Mouse (Mus musculus) heart, embryonic 15.5 days (tissue): ENCODE measurements around the gene Lin28b. TPM values are rescaled to one million over a fixed set of nuclear protein-coding genes. Genes with fewer than 3 reads are reported as not detected.
A peak's percentile ranks its signal among the peaks of the same experiment; 100 is the strongest.
"Not testable (repeated sequence)": the region's sequence is repeated elsewhere in the genome, so short reads cannot be mapped to it uniquely, and the experiment has no call there.

Experiments
- ATAC-seq: fragments of 200-750 bp; cut with Nextera tagmentation; replicated peaks from 2 replicates; pipeline ENCODE4 v1.8.0; 2017; ENCODE audit warnings: low read depth, moderate TSS enrichment; ENCODE audit not compliant: insufficient number of reproducible peaks, insufficient read depth, low FRiP score
- H3K27ac ChIP-seq: fragments of 300-500 bp; sonication (generic); 2 replicates; pipeline ENCODE4 v1.5.1; 2015; ENCODE audit warnings: mild to moderate bottlenecking, inconsistent platforms
- H3K27me3 ChIP-seq: fragments of 300-500 bp; sonication (generic); 2 replicates; pipeline ENCODE4 v1.6.1; 2015; ENCODE audit warnings: inconsistent platforms
- H3K36me3 ChIP-seq: fragments of 300-500 bp; sonication (generic); 2 replicates; pipeline ENCODE4 v1.6.1; 2015; ENCODE audit warnings: mild to moderate bottlenecking, inconsistent platforms
- H3K4me1 ChIP-seq: fragments of 300-500 bp; sonication (generic); replicated peaks from 2 replicates; pipeline ENCODE4 v1.6.1; 2015; ENCODE audit warnings: inconsistent platforms
- H3K4me2 ChIP-seq: fragments of 300-500 bp; sonication (generic); 2 replicates; pipeline ENCODE4 v1.6.1; 2015; ENCODE audit warnings: inconsistent platforms, mild to moderate bottlenecking, moderate library complexity
- H3K4me3 ChIP-seq: fragments of 300-500 bp; sonication (generic); 2 replicates; pipeline ENCODE4 v1.5.1; 2015; ENCODE audit warnings: mild to moderate bottlenecking, inconsistent platforms
- H3K9ac ChIP-seq: fragments of 300-500 bp; sonication (generic); 2 replicates; pipeline ENCODE4 v1.6.1; 2015; ENCODE audit warnings: mild to moderate bottlenecking, inconsistent platforms
- H3K9me3 ChIP-seq: fragments of 300-500 bp; sonication (generic); replicated peaks from 2 replicates; pipeline ENCODE4 v1.6.1; 2016; ENCODE audit warnings: inconsistent platforms
- WGBS: fragments of 180-500 bp; shearing (Covaris S2); methylation state at CpG from one replicate; pipeline ENCODE4 v1.1.7; 2015; ENCODE audit warnings: mixed read lengths; 5-methylcytosine and 5-hydroxymethylcytosine counted together
- polyA plus RNA-seq: library from polyadenylated mRNA; unstranded; fragments of >200 nt; fragmentation: Nextera tagmentation; extraction: Ambion mirVana; gene quantifications from 2 replicates; pipeline ENCODE4 v1.2.1, GENCODE M21; 2015

Lin28b gene
- polyA plus RNA-seq, 1 experiment from 2014 or later: 2.2 TPM

GRCm38 (mm10) chr10:45356091-45356490, 130.1 kb downstream of the Lin28b start:
- H3K9me3 ChIP-seq: no peaks in the 10 kb centered on the region
- no peak for ATAC-seq
- peaks cover 56% of the 10 kb centered on the region for H3K36me3 ChIP-seq
- 87% methylated on average over 6 of the region's 6 CpGs for WGBS
- H3K4me1 ChIP-seq: no peaks in the 10 kb centered on the region; the same call in 1 of the 2 replicates
- H3K9ac ChIP-seq: no peak overlapping the region
- H3K27ac ChIP-seq: no peak overlapping the region
- no peak overlapping the region for H3K4me3 ChIP-seq
- H3K27me3 ChIP-seq: no peaks in the 10 kb centered on the region
- no peak overlapping the region for H3K4me2 ChIP-seq

GRCm38 (mm10) chr10:45348143-45348542, 138.1 kb downstream of the Lin28b start:
- H3K4me1 ChIP-seq, H3K9ac ChIP-seq, H3K27me3 ChIP-seq, ATAC-seq, H3K9me3 ChIP-seq, H3K4me2 ChIP-seq, H3K4me3 ChIP-seq, H3K27ac ChIP-seq: not testable (repeated sequence)
- 87% methylated on average over 3 of the region's 3 CpGs for WGBS
- H3K36me3 ChIP-seq: peaks cover 58% of the 10 kb centered on the region

GRCm38 (mm10) chr10:45345217-45345616, 141.0 kb downstream of the Lin28b start:
- Histone ChIP-seq H3K4me3 (no peak overlapping the region), H3K4me1 (peaks cover 2% of the 10 kb centered on the region; the same call in 1 of the 2 replicates), H3K9ac (no peak overlapping the region), H3K4me2 (no peak overlapping the region), H3K36me3 (peaks cover 51% of the 10 kb centered on the region), H3K27ac (no peak overlapping the region), H3K9me3 (no peaks in the 10 kb centered on the region), H3K27me3 (no peaks in the 10 kb centered on the region)
- ATAC-seq: no peak
- WGBS: 84% methylated on average over 9 of the region's 9 CpGs

GRCm38 (mm10) chr10:45344381-45344780, 141.8 kb downstream of the Lin28b start:
- no peak overlapping the region for H3K4me2 ChIP-seq
- H3K9ac ChIP-seq: no peak overlapping the region
- no peak for ATAC-seq
- peaks cover 45% of the 10 kb centered on the region for H3K36me3 ChIP-seq
- no peaks in the 10 kb centered on the region for H3K27me3 ChIP-seq
- no peaks in the 10 kb centered on the region for H3K9me3 ChIP-seq
- peaks cover 5% of the 10 kb centered on the region; the same call in 1 of the 2 replicates for H3K4me1 ChIP-seq
- 86% methylated on average over 4 of the region's 4 CpGs for WGBS
- H3K27ac ChIP-seq: no peak overlapping the region
- H3K4me3 ChIP-seq: no peak overlapping the region

- Histone ChIP-seq H3K27ac (peak overlapping the region; percentile 54), H3K4me3 (peak overlapping the region; percentile 32), H3K9ac (peak overlapping the region; percentile 28), H3K4me1 (peaks cover 12% of the 10 kb centered on the region; the same call in 1 of the 2 replicates), H3K36me3 (peaks cover 19% of the 10 kb centered on the region), H3K27me3 (no peaks in the 10 kb centered on the region), H3K4me2 (peak overlapping the region; percentile 52), H3K9me3 (no peaks in the 10 kb centered on the region)
- ATAC-seq: no peak
- 47% methylated on average over 7 of the region's 7 CpGs for WGBS
Observed at GRCm38 (mm10) chr10:45339106-45339505, 147.1 kb downstream of the Lin28b start.

- Histone ChIP-seq H3K27ac (peak within 1 kb of the TSS; percentile 95), H3K36me3 (peaks cover 3% of the 10 kb centered on the region), H3K9me3 (no peaks in the 10 kb centered on the region), H3K9ac (peak within 1 kb of the TSS; percentile 89), H3K4me3 (peak within 1 kb of the TSS; percentile 71), H3K4me1 (peaks cover 12% of the 10 kb centered on the region; the same call in 1 of the 2 replicates), H3K27me3 (no peaks in the 10 kb centered on the region), H3K4me2 (peak within 1 kb of the TSS; percentile 73)
- WGBS: under 1% methylated on average over 98 of the region's 116 CpGs
- peak; percentile 88 for ATAC-seq
Observed at GRCm38 (mm10) chr10:45335434-45336422, 150.5 kb downstream of the Lin28b start, which contains the start of gene Bves. TSS of gene Bves (plus strand) at chr10:45335772.

- Histone ChIP-seq H3K4me1 (peaks cover 9% of the 10 kb centered on the region; the same call in 1 of the 2 replicates), H3K4me3 (peak overlapping the region; percentile 71), H3K36me3 (peaks cover 3% of the 10 kb centered on the region; the same call in 1 of the 2 replicates), H3K27me3 (no peaks in the 10 kb centered on the region), H3K9ac (peak overlapping the region; percentile 89; the same call in 1 of the 2 replicates), H3K4me2 (peak overlapping the region; percentile 73), H3K27ac (peak overlapping the region; percentile 95), H3K9me3 (no peaks in the 10 kb centered on the region)
- no peak for ATAC-seq
- 27% methylated on average over 7 of the region's 7 CpGs for WGBS
Observed at GRCm38 (mm10) chr10:45334925-45335324, 151.3 kb downstream of the Lin28b start.

GRCm38 (mm10) chr10:45328196-45329000, 157.8 kb downstream of the Lin28b start:
- no peak overlapping the region for H3K9ac ChIP-seq
- no peaks in the 10 kb centered on the region for H3K9me3 ChIP-seq
- H3K36me3 ChIP-seq: no peaks in the 10 kb centered on the region
- no peaks in the 10 kb centered on the region for H3K27me3 ChIP-seq
- ATAC-seq: no peak
- 83% methylated on average over 7 of the region's 7 CpGs for WGBS
- H3K27ac ChIP-seq: no peak overlapping the region
- H3K4me3 ChIP-seq: no peak overlapping the region
- no peaks in the 10 kb centered on the region for H3K4me1 ChIP-seq
- H3K4me2 ChIP-seq: no peak overlapping the region

Other genes with a start within 250 kb of the Lin28b start
- 93.9 and 117 TPM in 2 replicates for gene Bves, start 150.6 kb downstream of the Lin28b start, polyA plus RNA-seq
- 12.5 and 12.9 TPM in 2 replicates for gene Hace1, start 91.4 kb upstream of the Lin28b start, polyA plus RNA-seq